Mouse (Mus musculus) embryonic fibroblast, embryonic 13.5 days (primary cell): ENCODE data around the gene Cdk12. TPM values are rescaled to one million over a fixed set of nuclear protein-coding genes. Genes with fewer than 3 reads are reported as not detected.

Experiments used
- H3K27ac ChIP-seq: 2 replicates; pipeline ENCODE4 v1.5.1; 2012; ENCODE audit warnings: low read length, control low read depth, inconsistent platforms; ENCODE audit not compliant: insufficient read depth
- H3K4me1 ChIP-seq: 2 replicates; pipeline ENCODE4 v1.6.1; 2011; ENCODE audit warnings: low read length; ENCODE audit not compliant: control insufficient read depth, insufficient read depth
- H3K4me3 ChIP-seq: 2 replicates; pipeline ENCODE4 v1.5.1; 2011; ENCODE audit warnings: mild to moderate bottlenecking, control low read depth, low read length; ENCODE audit not compliant: insufficient read depth
- CTCF ChIP-seq: IDR thresholded peaks from 2 replicates; pipeline ENCODE4 v1.5.1; 2011; ENCODE audit warnings: mild to moderate bottlenecking, control low read depth, low read length, moderate library complexity, borderline replicate concordance; ENCODE audit not compliant: insufficient read depth
- POLR2A ChIP-seq: IDR thresholded peaks from 2 replicates; pipeline ENCODE4 v1.6.1; 2011; ENCODE audit warnings: low read depth, mild to moderate bottlenecking, control low read depth, low read length, moderate library complexity
- polyA plus RNA-seq: library from polyadenylated mRNA; stranded (reverse); fragments of >200 nt; gene quantifications from 2 replicates; pipeline ENCODE4 v1.2.4, GENCODE M21; 2011; ENCODE audit warnings: low read depth; ENCODE audit not compliant: missing spikeins, insufficient read length

Gene Cdk12
- polyA plus RNA-seq, 1 experiment = 42.0 TPM

DNA sequence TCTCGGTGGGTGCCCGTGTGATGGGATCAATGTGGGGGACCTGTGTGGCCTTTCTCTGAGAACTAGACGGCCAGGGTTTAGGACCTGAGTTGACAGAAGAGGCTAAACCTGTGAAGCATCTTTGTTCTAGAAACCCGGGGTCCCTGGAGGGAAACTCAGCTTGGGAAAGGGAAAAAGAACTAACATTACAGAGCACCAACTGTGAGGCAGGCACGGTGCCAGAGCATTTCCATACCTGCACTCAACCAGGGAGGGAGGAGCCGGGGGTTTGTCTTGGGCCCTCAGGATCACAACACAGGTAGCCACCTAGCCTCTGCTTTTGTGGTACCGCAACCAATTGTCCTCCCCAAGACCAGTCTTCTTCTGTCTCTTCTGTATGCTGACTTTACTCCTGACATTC is 85.1 kb downstream of the Cdk12 start:
- Histone ChIP-seq H3K27ac (no peak overlapping the region), H3K4me1 (no peaks in the 10 kb centered on the region), H3K4me3 (no peak overlapping the region)
- TF ChIP-seq CTCF (no peak), POLR2A (no peak)

DNA sequence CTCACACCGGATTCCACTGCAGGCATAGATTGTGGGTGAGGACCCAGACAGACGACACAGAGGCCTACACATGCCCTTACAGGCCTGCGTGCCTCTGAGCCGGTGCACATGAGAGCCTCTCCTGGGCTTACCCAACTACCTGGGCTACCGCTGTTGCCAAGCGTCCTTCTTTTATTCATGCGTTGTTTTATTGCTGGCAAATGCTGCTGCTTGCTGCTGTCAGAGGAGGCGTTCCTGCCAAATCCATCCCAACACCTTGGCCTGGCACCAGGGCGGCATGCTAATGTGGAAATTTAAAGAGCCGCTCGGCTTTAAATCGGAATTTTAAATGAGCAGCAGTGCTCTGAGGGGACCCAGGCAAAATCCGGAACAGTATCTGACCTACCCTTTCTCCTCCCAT is 87.0 kb downstream of the Cdk12 start:
- Histone ChIP-seq H3K27ac (no peak overlapping the region), H3K4me3 (no peak overlapping the region), H3K4me1 (no peaks in the 10 kb centered on the region)
- TF ChIP-seq CTCF (no peak), POLR2A (no peak)

- Histone ChIP-seq H3K4me1 (no peaks in the 10 kb centered on the region), H3K27ac (no peak overlapping the region), H3K4me3 (no peak overlapping the region)
- no peak for TF ChIP-seq POLR2A
Observed at GRCm38 (mm10) chr11:98290906-98291305, 88.0 kb downstream of the Cdk12 start.

DNA sequence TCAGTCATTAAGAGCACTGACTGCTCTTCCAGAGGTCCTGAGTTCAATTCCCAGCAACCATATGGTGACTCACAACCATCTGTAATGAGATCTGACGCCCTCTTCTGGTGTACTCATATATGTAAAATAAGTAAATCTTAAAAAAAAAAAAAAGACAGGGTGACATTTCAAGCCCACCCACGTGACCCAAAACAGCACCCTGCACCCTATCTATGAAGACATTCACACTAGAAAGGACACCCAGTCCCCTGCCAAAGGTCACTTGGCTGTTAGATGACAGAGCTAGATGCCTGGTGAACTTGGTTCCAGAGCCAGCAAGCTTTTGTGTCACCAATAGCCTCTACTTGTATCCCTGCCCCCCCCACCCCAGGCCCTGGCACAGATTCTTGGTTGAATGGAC is 90.2 kb downstream of the Cdk12 start:
- Histone ChIP-seq H3K4me3 (no peak overlapping the region), H3K4me1 (no peaks in the 10 kb centered on the region), H3K27ac (no peak overlapping the region)
- no peak for TF ChIP-seq CTCF
- TF ChIP-seq POLR2A = no peak

DNA sequence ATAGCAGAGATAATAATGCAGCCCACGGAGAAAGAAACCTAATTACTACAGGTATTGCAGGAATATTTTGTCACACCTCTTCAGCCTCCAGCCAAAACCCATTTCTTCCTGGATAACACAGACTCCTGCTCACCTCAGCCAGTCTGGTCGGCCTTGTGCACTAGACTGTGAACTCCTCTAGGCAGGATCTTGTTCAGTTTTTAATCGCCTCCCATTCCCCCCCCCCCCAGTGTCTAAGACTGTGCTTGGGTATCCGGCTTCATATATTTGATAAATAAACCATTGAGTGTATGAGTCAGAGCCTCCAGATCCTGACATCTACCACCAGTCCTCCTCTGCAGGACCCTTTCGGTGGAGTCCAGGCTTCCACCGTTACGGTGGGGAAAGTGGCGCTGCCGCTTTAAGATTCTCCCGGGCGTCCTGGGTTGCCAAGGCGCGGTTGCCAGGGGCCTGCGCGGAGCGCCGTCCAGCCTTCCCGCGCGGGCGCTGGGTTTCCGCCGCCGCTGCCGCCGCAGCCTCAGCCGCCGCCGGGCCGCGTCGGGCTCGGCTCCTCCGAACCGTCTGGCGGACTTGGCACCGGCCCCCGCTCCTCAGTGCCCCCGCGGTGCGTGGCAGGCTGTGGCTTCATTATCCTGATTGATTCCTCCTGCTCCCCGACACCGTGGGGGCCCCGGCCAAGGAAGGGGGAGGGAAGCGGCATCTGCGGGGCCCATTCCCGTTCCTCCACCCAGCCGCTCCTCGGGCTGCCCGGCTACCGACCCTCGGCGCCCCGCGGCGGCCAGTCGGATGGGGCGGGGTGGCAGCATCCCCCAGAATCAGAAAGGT is 91.5 kb downstream of the Cdk12 start:
- Histone ChIP-seq H3K27ac (no peak overlapping the region), H3K4me3 (peak overlapping the region; percentile 59), H3K4me1 (no peaks in the 10 kb centered on the region)
- TF ChIP-seq POLR2A (peak; percentile 50), CTCF (no peak)

GRCm38 (mm10) chr11:98295013-98295585 is 92.2 kb downstream of the Cdk12 start:
- TF ChIP-seq CTCF = no peak
- TF ChIP-seq POLR2A = no peak
- H3K27ac ChIP-seq = no peak overlapping the region

GRCm38 (mm10) chr11:98296277-98296676 is 93.4 kb downstream of the Cdk12 start:
- H3K4me3 ChIP-seq = no peak overlapping the region
- H3K27ac ChIP-seq = no peak overlapping the region
- TF ChIP-seq CTCF (peak; percentile 45; the same call in 1 of the 2 replicates), POLR2A (no peak)
- H3K4me1 ChIP-seq = no peaks in the 10 kb centered on the region; the same call in 1 of the 2 replicates

More at GRCm38 (mm10) chr11:98295013-98295585, 92.2 kb downstream of the Cdk12 start:
- Histone ChIP-seq H3K4me1 (no peaks in the 10 kb centered on the region), H3K4me3 (peak overlapping the region; percentile 59)

DNA sequence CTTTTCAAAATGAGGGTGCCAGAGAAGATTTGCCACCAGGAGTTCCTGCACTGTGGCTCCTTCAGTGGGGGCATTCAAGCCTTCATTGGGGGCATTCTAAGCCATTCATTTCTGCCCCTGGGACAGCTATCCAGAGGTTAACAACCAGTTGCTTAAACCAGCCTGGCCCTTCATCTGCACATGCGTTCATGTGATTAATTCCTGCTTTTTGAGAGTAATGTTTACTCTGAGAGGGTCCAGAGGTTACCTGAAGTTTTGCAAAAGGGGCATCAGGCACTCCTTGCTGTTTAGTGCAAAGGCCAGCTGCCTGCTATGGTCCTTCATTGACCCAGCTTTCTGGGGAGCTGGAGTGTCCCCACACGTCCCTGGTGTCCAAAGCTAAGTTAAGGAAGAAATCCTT is 94.1 kb downstream of the Cdk12 start:
- no peak for TF ChIP-seq POLR2A
- no peak for TF ChIP-seq CTCF

GRCm38 (mm10) chr11:98297778-98298177 is 94.9 kb downstream of the Cdk12 start:
- no peaks in the 10 kb centered on the region; the same call in 1 of the 2 replicates for H3K4me1 ChIP-seq
- no peak overlapping the region for H3K4me3 ChIP-seq

More for the DNA sequence above, 94.1 kb downstream of the Cdk12 start:
- H3K27ac ChIP-seq = no peak overlapping the region
- no peak overlapping the region for H3K4me3 ChIP-seq
- no peaks in the 10 kb centered on the region; the same call in 1 of the 2 replicates for H3K4me1 ChIP-seq

DNA sequence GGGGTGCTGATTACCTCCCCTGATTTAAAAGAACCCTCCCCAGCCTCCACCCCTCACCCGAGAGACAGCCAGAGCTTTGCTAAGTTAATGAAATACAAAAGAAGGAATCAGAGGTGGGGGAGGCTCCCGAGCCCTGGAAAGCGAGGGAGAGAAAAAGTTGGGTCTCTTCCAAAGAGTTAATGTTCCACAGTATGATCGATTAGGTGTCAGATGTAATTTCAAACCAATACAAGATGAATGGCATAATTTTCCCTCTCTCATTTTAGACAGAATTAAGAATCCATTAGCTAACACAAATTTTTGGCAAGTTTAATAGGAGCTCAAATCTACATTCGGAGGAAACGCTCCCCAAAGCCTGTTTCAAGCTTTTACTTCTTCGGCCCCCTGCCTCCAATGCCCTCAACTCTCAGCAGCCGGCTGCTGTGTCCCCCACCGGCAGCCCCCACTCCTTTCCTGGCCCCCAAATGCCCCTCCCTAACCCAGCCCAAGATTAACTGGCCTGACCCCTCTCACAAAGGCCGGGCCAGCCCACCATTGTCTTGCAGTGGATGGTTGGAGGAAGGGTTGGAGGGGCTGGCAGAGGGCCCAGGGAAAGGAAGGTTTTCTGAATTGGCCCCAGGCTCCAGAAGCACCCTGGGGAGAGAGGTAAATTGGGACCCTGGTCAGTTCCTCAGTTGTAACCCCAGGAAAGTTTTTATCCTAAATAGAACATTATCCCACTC is 95.8 kb downstream of the Cdk12 start:
- H3K4me1 ChIP-seq = no peaks in the 10 kb centered on the region; the same call in 1 of the 2 replicates
- no peak overlapping the region for H3K4me3 ChIP-seq
- TF ChIP-seq POLR2A (no peak), CTCF (no peak)
- no peak overlapping the region for H3K27ac ChIP-seq

More at GRCm38 (mm10) chr11:98297778-98298177, 94.9 kb downstream of the Cdk12 start:
- no peak overlapping the region for H3K27ac ChIP-seq
- TF ChIP-seq CTCF (no peak), POLR2A (no peak)

DNA sequence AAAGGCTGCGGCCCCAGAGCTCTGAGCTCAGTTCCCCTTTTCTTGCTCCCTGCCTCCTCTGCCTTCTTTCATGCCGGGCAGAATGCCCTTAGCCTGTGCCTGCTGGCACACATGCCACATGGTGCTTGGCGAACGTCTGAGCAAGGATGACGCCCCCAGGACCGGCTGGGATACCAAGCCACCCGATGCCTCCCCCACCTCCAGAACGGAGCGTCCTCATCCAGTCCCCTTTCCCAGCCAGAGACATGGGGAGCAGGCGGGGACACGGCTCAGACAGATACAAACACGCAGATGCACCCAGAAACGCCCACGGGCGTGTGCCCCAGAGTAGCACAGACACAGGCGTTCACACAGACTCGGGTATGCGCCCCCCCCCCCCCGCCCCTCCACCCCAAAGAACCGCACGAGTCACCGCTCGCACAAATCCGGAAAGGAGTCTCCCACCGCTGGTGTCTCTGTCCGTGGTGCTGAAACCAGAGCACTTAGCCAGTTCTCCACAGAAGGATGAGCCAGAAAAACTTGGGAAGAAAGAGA is 111.0 kb downstream of the Cdk12 start:
- no peaks in the 10 kb centered on the region for H3K4me1 ChIP-seq
- no peak overlapping the region for H3K27ac ChIP-seq
- TF ChIP-seq CTCF (no peak), POLR2A (no peak)
- no peak overlapping the region for H3K4me3 ChIP-seq
